Mouse (Mus musculus): ENCODE results near the gene H2-M5. TPM values are rescaled to one million over a fixed set of nuclear protein-coding genes. Genes with fewer than 3 reads are reported as not detected.

H2-M5 gene
- polyA plus RNA-seq, 1 experiment: 0.06 TPM

DNA sequence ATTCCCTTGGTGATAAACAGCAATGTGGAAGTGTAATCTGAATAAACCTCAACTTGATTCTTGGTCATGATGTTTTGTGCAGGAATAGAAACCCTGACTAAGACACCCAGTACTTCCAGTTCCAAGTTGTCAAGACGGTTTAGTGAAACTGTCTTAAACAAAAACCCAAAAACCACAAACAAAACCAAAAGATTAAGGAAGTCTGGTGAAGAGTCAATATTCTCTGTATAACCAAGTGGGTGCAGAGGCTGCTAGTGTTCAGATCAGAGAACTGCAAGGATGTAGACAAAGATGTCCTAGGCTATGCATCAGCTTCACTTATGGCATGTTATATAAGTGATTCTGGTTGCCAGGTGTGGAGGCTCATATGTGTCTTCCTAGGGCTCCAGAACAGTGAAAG, 22.5 kb downstream of the H2-M5 start:
- H3K36me3 ChIP-seq (ENCODE audit: control insufficient read depth, insufficient read depth): no peaks in the 10 kb centered on the region
- no peak for TF ChIP-seq MAX (IDR thresholded peaks at IDR 0.05)
- no peaks in the 10 kb centered on the region for H3K79me2 ChIP-seq (ENCODE audit: control insufficient read depth, insufficient read depth)
- H3K79me3 ChIP-seq (ENCODE audit: low read depth): no peaks in the 10 kb centered on the region
- no peak overlapping the region for H3ac ChIP-seq (ENCODE audit: control insufficient read depth, insufficient read length, low read depth)
- H3K4me3 ChIP-seq (ENCODE audit: insufficient read depth, poor library complexity, severe bottlenecking): no peak overlapping the region
- H3K27me3 ChIP-seq (ENCODE audit: control insufficient read depth, insufficient read depth, insufficient read length): no peaks in the 10 kb centered on the region

DNA sequence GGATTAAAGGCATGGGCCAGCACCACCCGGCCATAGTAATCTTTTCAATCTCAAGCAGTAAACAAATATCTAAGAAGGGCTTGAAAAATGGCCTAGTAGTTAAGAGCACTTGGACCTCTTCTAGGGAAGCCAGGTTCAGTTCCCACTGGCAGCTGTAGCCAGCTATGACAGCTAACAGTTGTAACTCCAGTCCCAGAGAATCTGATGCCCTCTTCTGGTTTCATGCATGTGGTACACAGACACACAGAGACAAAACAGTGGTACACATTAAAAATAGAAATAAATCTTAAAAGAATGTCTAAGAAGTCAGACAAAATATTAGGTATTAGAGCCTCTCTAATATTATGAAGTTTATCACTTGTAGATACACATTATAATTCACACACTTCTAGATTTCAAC, 28.2 kb downstream of the H2-M5 start:
- H3K36me3 ChIP-seq (ENCODE audit: control insufficient read depth, insufficient read depth): peaks cover 8% of the 10 kb centered on the region
- no peak overlapping the region for H3ac ChIP-seq (ENCODE audit: control insufficient read depth, insufficient read length, low read depth)
- TF ChIP-seq MYOG (IDR thresholded peaks at IDR 0.05; ENCODE audit: control insufficient read depth, extremely low read depth, insufficient read length): no peak
- TF ChIP-seq CEBPB (IDR thresholded peaks at IDR 0.05; ENCODE audit: low read depth): no peak
- no peak for TF ChIP-seq CTCF (IDR thresholded peaks at IDR 0.05; ENCODE audit: control insufficient read depth, insufficient read depth, insufficient read length)
- no peak for TF ChIP-seq MAX (IDR thresholded peaks at IDR 0.05)
- no peak for TF ChIP-seq USF1 (IDR thresholded peaks at IDR 0.05; ENCODE audit: low read depth)
- TF ChIP-seq FOSL1 (IDR thresholded peaks at IDR 0.05; ENCODE audit: insufficient read depth, low read length, poor library complexity, severe bottlenecking): no peak
- TF ChIP-seq MYOD1 (IDR thresholded peaks at IDR 0.05; ENCODE audit: control insufficient read depth, insufficient read length, low read depth): no peak
- peaks cover 32% of the 10 kb centered on the region for H3K79me2 ChIP-seq (ENCODE audit: control insufficient read depth, insufficient read depth)
- H3K79me3 ChIP-seq (ENCODE audit: low read depth): peaks cover 13% of the 10 kb centered on the region
- no peak overlapping the region for H3K4me3 ChIP-seq (ENCODE audit: insufficient read depth, poor library complexity, severe bottlenecking)
- H3K27me3 ChIP-seq (ENCODE audit: control insufficient read depth, insufficient read depth, insufficient read length): no peaks in the 10 kb centered on the region

DNA sequence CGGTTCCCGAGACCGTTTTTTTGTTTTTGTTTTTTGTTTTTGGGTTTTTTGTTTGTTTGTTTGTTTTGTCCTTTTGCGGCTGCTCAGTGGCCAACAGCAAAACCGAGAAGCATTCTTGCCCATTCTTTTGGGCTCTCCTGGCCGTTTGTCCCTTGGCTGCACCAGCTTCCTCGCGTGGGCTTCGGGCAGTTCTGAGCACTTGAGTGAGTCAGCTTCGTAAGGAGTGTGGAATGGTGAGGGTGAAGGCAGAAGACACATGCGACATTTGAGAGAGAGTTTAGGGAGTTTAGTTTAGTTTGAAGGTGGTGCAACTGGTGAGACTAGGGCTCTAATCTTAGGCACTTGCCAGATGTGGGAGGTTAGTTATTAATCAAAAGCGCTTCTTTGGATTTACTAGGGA, 30.5 kb downstream of the H2-M5 start:
- TF ChIP-seq CEBPB (IDR thresholded peaks at IDR 0.05; ENCODE audit: low read depth) (no peak), MYOG (IDR thresholded peaks at IDR 0.05; ENCODE audit: control insufficient read depth, extremely low read depth, insufficient read length) (no peak), CTCF (IDR thresholded peaks at IDR 0.05; ENCODE audit: control insufficient read depth, insufficient read depth, insufficient read length) (no peak), FOSL1 (IDR thresholded peaks at IDR 0.05; ENCODE audit: insufficient read depth, low read length, poor library complexity, severe bottlenecking) (no peak), MAX (IDR thresholded peaks at IDR 0.05) (no peak), MYOD1 (IDR thresholded peaks at IDR 0.05; ENCODE audit: control insufficient read depth, insufficient read length, low read depth) (no peak), USF1 (IDR thresholded peaks at IDR 0.05; ENCODE audit: low read depth) (no peak)
- Histone ChIP-seq H3ac (ENCODE audit: control insufficient read depth, insufficient read length, low read depth) (peak overlapping the region; percentile 78), H3K79me2 (ENCODE audit: control insufficient read depth, insufficient read depth) (peaks cover 37% of the 10 kb centered on the region), H3K79me3 (ENCODE audit: low read depth) (peaks cover 15% of the 10 kb centered on the region), H3K27me3 (ENCODE audit: control insufficient read depth, insufficient read depth, insufficient read length) (no peaks in the 10 kb centered on the region), H3K36me3 (ENCODE audit: control insufficient read depth, insufficient read depth) (peaks cover 25% of the 10 kb centered on the region), H3K4me3 (ENCODE audit: insufficient read depth, poor library complexity, severe bottlenecking) (peak overlapping the region; percentile 63)

DNA sequence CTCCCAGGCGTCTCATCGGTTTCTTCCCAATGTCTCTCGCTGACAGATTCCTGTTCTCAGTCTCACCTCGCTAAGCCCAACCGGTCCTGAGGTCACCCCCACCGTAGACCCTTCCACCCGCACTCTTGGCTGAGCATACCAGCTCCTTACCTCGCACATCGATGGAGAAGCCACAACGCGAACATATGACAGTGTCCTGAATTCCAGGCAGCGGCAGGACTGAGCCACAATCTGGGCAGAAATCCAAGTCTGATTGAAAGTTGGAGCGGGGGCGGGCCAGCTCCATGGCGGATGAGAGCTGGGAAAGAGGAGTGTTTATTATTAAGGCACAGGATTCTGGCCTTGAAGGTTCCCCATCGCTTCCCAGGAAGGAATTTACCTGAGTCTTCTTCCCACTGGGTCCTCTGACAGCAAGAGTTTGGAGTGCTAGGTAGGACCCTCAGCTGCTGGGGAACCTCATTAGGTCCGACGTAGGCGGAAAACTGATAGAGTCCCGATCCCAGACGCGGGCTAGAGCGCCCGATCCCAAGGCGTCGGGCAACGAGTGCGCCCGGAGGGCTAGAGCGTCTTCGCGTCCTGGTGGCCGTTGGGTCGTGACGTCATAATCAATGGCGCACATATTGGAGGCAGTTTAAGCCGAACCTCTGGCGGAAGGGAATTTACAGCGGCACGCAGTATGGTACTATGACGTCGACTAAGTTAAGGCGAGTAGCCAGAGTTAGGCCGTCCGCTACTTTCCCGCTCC, 31.2 kb downstream of the H2-M5 start, which contains the start of the genes Znrd1 and Znrd1as:
TSS of gene Znrd1 (minus strand) at position 561 of the 745 bp plus-strand sequence.
TSS of gene Znrd1as (plus strand) at position 594 of the 745 bp plus-strand sequence.
- Histone ChIP-seq H3K36me3 (ENCODE audit: control insufficient read depth, insufficient read depth) (peaks cover 32% of the 10 kb centered on the region), H3K79me3 (ENCODE audit: low read depth) (peaks cover 15% of the 10 kb centered on the region), H3K4me3 (ENCODE audit: insufficient read depth, poor library complexity, severe bottlenecking) (peak within 1 kb of the TSS; percentile 63), H3ac (ENCODE audit: control insufficient read depth, insufficient read length, low read depth) (peak within 1 kb of the TSS; percentile 78), H3K79me2 (ENCODE audit: control insufficient read depth, insufficient read depth) (peaks cover 37% of the 10 kb centered on the region), H3K27me3 (ENCODE audit: control insufficient read depth, insufficient read depth, insufficient read length) (no peaks in the 10 kb centered on the region)
- TF ChIP-seq MAX (IDR thresholded peaks at IDR 0.05): peak; percentile 66
- TF ChIP-seq MYOG (IDR thresholded peaks at IDR 0.05; ENCODE audit: control insufficient read depth, extremely low read depth, insufficient read length): no peak

DNA sequence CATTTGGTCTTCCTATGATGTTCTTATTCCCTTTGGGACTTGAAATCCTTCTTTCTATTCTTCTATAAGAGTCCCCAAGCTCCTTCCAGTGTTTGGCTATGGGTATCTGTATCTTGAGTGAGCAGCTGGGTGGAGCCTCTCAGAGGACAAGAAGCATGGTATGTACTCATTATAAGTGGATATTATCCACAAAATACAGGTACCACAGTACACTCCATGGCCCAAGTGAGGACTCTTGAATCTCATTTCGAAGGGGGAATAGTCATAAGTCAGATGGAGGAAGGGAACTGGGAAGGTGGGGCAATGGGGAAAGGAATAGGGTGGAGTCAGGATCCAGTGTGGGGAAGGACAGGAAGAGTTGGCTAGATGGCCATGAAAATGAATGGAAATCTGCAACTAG, 36.3 kb downstream of the H2-M5 start:
- no peak overlapping the region for H3K4me3 ChIP-seq (ENCODE audit: insufficient read depth, poor library complexity, severe bottlenecking)
- H3K27me3 ChIP-seq (ENCODE audit: control insufficient read depth, insufficient read depth, insufficient read length): no peaks in the 10 kb centered on the region
- peaks cover 50% of the 10 kb centered on the region for H3K36me3 ChIP-seq (ENCODE audit: control insufficient read depth, insufficient read depth)
- H3ac ChIP-seq (ENCODE audit: control insufficient read depth, insufficient read length, low read depth): no peak overlapping the region
- TF ChIP-seq MAX (IDR thresholded peaks at IDR 0.05) (no peak), USF1 (IDR thresholded peaks at IDR 0.05; ENCODE audit: low read depth) (no peak), FOSL1 (IDR thresholded peaks at IDR 0.05; ENCODE audit: insufficient read depth, low read length, poor library complexity, severe bottlenecking) (no peak), MYOD1 (IDR thresholded peaks at IDR 0.05; ENCODE audit: control insufficient read depth, insufficient read length, low read depth) (no peak), CTCF (IDR thresholded peaks at IDR 0.05; ENCODE audit: control insufficient read depth, insufficient read depth, insufficient read length) (no peak), MYOG (IDR thresholded peaks at IDR 0.05; ENCODE audit: control insufficient read depth, extremely low read depth, insufficient read length) (no peak), CEBPB (IDR thresholded peaks at IDR 0.05; ENCODE audit: low read depth) (no peak)
- peaks cover 34% of the 10 kb centered on the region for H3K79me3 ChIP-seq (ENCODE audit: low read depth)
- H3K79me2 ChIP-seq (ENCODE audit: control insufficient read depth, insufficient read depth): peaks cover 47% of the 10 kb centered on the region

DNA sequence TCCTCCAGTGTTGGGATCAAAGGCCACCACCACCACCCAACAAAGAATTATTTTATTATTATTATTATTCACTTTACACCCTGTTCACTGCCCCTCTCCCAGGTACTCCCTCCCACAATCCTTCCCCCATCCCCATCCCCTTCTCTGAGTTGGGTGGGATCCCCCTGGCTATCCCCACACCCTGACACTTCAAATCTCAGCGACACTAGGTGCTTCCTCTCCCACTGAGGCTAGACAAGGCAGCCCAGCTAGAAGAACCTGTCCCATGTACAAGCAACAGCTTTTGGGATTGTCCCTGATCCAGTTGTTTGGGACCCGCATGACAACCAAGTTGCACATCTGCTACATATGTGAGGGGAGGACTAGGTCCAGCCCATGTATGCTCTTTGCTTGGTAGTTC, 36.7 kb downstream of the H2-M5 start:
- no peak for TF ChIP-seq FOSL1 (IDR thresholded peaks at IDR 0.05; ENCODE audit: insufficient read depth, low read length, poor library complexity, severe bottlenecking)
- TF ChIP-seq MYOD1 (IDR thresholded peaks at IDR 0.05; ENCODE audit: control insufficient read depth, insufficient read length, low read depth): no peak
- TF ChIP-seq MYOG (IDR thresholded peaks at IDR 0.05; ENCODE audit: control insufficient read depth, extremely low read depth, insufficient read length): no peak
- no peak for TF ChIP-seq MAX (IDR thresholded peaks at IDR 0.05)
- no peak for TF ChIP-seq CTCF (IDR thresholded peaks at IDR 0.05; ENCODE audit: control insufficient read depth, insufficient read depth, insufficient read length)
- no peak for TF ChIP-seq USF1 (IDR thresholded peaks at IDR 0.05; ENCODE audit: low read depth)
- TF ChIP-seq CEBPB (IDR thresholded peaks at IDR 0.05; ENCODE audit: low read depth): no peak
- Histone ChIP-seq H3K27me3 (ENCODE audit: control insufficient read depth, insufficient read depth, insufficient read length) (no peaks in the 10 kb centered on the region), H3K36me3 (ENCODE audit: control insufficient read depth, insufficient read depth) (peaks cover 51% of the 10 kb centered on the region), H3K79me2 (ENCODE audit: control insufficient read depth, insufficient read depth) (peaks cover 43% of the 10 kb centered on the region), H3ac (ENCODE audit: control insufficient read depth, insufficient read length, low read depth) (no peak overlapping the region), H3K4me3 (ENCODE audit: insufficient read depth, poor library complexity, severe bottlenecking) (no peak overlapping the region), H3K79me3 (ENCODE audit: low read depth) (peaks cover 31% of the 10 kb centered on the region)
